Mouse (Mus musculus): ENCODE results near the gene P3h3. TPM values are rescaled to one million over a fixed set of nuclear protein-coding genes. Genes with fewer than 3 reads are reported as not detected.

P3h3 gene
- polyA plus RNA-seq (2014; fragmentation: Illumina TruSeq; extraction: RNeasy Lipid Tissue Mini Kit (QIAGEN cat#74804); ENCODE audit: low read depth, low replicate concordance): 0.93 TPM

DNA sequence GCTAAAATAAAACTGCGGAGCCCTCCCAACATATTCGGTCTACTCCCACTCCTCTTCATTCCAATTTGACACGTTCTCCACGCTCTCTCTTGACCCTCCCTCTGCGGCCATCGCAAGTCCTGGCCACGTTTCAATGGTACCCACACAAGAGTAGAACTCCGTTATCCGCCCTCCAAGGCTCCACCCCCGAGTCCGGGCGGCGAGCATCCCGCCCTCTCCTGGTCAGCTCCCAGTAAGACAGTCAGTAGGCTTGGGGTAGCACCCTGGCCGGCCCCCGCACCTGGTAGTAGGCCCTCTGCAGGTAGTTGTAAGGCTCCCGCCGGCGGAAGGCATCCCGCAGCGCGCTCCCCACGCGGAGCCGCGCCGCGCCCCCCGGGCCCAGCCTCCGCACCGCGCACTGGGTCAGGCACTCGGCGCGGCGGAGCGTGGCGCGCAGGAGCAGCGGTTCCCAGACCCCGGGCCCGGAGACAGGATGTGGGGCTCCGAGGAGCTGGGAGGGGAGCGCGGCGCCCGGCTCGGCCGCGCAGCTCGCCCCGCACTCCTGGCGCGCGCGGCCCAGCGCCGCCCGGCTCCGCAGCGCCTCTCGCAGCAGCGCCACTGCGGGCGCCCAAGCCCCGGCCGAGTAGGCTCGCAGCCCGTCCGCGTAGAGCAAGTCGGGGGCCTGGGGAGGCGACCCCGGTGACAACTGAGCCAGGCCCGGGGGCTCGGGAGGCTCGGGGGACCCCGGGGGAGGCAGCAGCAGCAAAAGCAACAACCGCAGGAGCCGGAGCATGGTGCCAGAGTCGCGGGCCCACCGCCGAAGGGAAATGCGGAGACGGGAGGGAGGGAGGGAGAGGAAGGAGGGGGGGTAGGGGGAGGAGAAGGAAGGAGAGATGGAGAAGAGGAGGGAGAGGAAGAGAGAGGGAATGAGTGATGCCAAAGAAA lies at the start of gene P3h3:
P3h3 (minus strand) TSS at position 837 of the 924 bp plus-strand sequence.

DNA sequence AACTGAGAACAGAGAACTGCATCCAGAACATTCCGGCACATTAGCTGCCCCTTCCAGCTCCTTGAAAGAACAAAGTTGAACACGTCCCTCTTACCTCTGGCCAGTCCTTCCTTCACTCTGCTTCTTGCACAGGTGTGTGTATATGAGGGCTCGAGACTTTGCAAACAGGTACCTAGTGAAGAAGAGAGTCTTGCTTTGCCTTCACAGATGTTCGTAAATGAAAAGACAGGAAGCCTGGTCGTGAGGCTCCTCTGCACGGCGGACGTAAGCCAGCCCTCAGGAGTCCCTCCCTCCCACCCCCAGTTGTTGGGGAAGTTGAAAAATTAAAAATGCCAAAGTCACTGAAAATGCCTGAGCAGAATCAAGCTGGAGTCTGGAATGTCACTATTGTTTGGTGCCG lies 30.4 kb upstream of the P3h3 start, which contains the start of gene Cd4:
Cd4 (minus strand) TSS at position 236 of the 400 bp plus-strand sequence.

DNA sequence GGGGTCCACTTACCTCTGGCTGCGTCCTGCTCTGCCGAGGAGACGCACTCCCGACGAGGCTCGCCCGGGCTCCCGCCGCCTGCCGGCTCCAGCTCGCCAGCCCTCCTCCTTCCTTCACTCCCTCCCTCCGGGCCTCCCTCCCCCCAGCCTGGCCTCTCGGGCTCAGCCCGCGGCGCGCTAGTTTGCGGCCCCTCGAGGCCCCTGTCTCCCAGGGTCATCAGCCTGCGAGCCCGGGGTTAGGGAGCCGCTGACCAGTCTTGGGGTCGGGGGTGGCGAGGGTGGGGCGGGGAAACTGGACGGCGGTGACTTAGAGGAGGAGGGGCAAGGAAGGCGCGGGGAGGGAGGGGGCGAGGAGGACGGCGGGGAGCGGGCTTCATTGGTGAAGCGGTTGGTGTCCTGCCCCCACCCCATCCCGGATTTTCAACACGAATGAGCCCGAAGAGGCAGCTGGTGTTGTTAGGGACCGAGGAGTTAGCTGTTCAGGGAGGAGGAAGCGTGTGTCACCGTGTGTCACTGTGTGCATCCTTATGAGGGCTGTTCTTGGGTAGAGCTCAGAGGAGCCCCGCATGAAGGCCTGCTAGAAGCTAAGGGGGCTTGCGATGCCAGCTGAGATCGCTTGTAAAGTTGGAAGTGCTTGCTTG lies 6.2 kb upstream of the P3h3 start, which contains the start of gene Gpr162:
Gpr162 (minus strand) TSS at position 326 of the 641 bp plus-strand sequence.

DNA sequence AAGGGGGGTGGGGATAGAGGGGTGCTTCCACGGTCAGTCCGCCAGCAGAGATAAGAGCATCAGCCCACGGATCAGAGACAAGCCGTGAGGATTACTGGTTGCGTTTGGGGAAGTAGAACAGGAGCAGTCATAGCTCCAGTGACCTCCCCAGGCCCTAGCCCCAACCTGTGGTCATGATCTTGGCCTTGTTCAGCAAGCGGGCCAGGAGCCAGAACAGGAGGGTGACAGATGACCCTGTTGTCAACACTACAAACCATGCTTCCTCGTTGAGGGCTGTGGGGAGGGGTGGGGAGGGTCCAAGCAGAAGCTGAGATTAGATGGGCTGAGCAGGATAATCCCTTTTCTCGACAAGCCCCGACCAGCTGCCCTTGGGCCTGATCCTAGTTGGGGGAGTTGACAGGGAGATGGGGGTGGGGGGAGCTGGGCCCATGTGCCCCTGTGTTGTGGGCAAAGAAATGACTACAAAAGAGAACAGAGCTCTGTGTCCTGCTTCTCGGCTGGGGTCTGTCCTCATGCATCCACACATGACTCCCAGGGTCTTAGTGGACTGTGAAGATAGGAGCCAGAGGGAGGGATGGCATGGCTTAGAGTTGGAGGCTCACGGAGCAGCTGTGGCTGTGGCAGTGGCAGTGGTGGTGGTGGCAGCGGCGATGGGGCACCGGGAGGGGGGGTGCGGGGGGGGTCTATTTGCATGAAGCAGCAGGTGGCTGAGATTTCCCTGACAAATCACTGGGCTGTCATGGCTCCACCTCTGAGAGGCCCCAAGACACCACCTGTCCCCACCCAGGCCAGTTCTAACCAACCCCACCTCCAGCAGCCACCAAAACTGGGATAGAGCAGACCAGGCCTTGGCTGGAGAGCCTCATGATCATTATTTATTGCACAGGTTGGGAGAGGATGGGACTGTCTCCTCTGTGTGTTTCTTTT lies 17.0 kb downstream of the P3h3 start, which contains the start of gene Gnb3:
Gnb3 (minus strand) TSS at position 35 of the 927 bp plus-strand sequence.

DNA sequence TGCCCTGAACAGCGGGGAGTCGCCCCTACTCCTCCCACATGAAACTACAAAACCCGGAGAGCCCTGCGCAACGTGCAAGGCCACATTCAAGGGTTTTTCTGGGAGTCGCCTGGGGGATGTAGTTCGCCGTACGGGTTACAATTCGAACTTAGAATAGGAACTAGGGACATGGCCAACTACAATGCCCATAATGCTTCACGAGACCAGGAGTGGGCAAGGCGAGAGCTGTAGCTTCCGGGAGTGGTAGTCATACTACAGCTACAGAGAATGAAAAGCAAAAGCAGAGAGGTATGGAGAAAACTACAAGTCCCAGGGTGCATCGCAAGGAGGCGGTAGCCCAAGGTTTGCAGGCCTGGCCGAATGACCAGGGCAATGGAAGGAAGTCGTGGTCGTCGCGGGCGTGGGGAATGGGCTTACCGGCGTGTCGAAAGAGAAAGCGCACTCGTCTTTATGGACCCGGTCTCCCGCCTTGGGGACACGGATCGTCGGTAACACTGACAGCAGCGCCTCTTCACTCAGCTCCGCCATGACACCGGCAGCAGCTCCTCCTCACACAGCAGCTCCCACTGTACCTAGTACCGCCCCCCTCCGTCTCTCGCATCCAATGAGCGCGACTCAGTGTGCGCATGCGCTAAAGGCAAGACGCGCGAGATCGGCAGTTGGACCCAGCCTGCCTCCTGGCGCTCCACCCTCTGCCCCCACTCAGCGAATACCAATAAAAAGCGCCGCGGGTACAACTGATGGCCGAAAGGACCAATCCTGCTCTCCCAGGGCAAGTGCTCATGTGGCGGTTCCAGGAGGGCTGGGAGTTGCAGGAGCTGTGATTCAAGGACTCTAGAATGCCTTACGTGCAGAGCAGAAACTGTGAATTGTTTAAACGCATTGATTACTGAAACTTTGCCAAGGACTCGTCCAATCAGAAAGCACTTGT lies 28.4 kb downstream of the P3h3 start, which contains the start of the genes Usp5 and Cdca3:
Usp5 (minus strand) TSS at position 617 of the 931 bp plus-strand sequence.
Cdca3 (plus strand) TSS at position 680 of the 931 bp plus-strand sequence.

GRCm38 (mm10) chr6:124813933-124814332 lies 43.6 kb downstream of the P3h3 start, which contains the start of gene Tpi1:
Tpi1 (minus strand) TSS chr6:124814296.

GRCm38 (mm10) chr6:124808358-124809012 lies 49.1 kb downstream of the P3h3 start, which contains the start of gene Spsb2:
Spsb2 (plus strand) TSS chr6:124808661.

Other genes starting within 250 kb of the P3h3 start
- 0.29 TPM for gene C1s2, start 221.7 kb downstream of the P3h3 start, polyA plus RNA-seq (2014; fragmentation: Illumina TruSeq; extraction: RNeasy Lipid Tissue Mini Kit (QIAGEN cat#74804); ENCODE audit: low read depth, low replicate concordance)
- 56.7 TPM for gene Lpcat3, start 194.7 kb downstream of the P3h3 start, polyA plus RNA-seq (2014; fragmentation: Illumina TruSeq; extraction: RNeasy Lipid Tissue Mini Kit (QIAGEN cat#74804); ENCODE audit: low read depth, low replicate concordance)
- 16.4 TPM for gene Emg1, start 145.6 kb downstream of the P3h3 start, polyA plus RNA-seq (2014; fragmentation: Illumina TruSeq; extraction: RNeasy Lipid Tissue Mini Kit (QIAGEN cat#74804); ENCODE audit: low read depth, low replicate concordance)
- gene Phb2, start 145.4 kb downstream of the P3h3 start, polyA plus RNA-seq (2014; fragmentation: Illumina TruSeq; extraction: RNeasy Lipid Tissue Mini Kit (QIAGEN cat#74804); ENCODE audit: low read depth, low replicate concordance): 35.9 TPM
- gene Ptpn6, start 119.0 kb downstream of the P3h3 start, polyA plus RNA-seq (2014; fragmentation: Illumina TruSeq; extraction: RNeasy Lipid Tissue Mini Kit (QIAGEN cat#74804); ENCODE audit: low read depth, low replicate concordance): 1.5 TPM
- gene Grcc10, start 116.4 kb downstream of the P3h3 start, polyA plus RNA-seq (2014; fragmentation: Illumina TruSeq; extraction: RNeasy Lipid Tissue Mini Kit (QIAGEN cat#74804); ENCODE audit: low read depth, low replicate concordance): 4.3 TPM
- not detected for gene Gm45234, start 101.7 kb downstream of the P3h3 start, polyA plus RNA-seq (2014; fragmentation: Illumina TruSeq; extraction: RNeasy Lipid Tissue Mini Kit (QIAGEN cat#74804); ENCODE audit: low read depth, low replicate concordance)
- 1.3 TPM for gene Atn1, start 101.2 kb downstream of the P3h3 start, polyA plus RNA-seq (2014; fragmentation: Illumina TruSeq; extraction: RNeasy Lipid Tissue Mini Kit (QIAGEN cat#74804); ENCODE audit: low read depth, low replicate concordance)
- gene Eno2, start 88.1 kb downstream of the P3h3 start, polyA plus RNA-seq (2014; fragmentation: Illumina TruSeq; extraction: RNeasy Lipid Tissue Mini Kit (QIAGEN cat#74804); ENCODE audit: low read depth, low replicate concordance): 2.2 TPM
- gene Lrrc23, start 78.0 kb downstream of the P3h3 start, polyA plus RNA-seq (2014; fragmentation: Illumina TruSeq; extraction: RNeasy Lipid Tissue Mini Kit (QIAGEN cat#74804); ENCODE audit: low read depth, low replicate concordance): not detected
- not detected for gene Spsb2, start 49.1 kb downstream of the P3h3 start, polyA plus RNA-seq (2014; fragmentation: Illumina TruSeq; extraction: RNeasy Lipid Tissue Mini Kit (QIAGEN cat#74804); ENCODE audit: low read depth, low replicate concordance)
- 34.6 TPM for gene Tpi1, start 43.5 kb downstream of the P3h3 start, polyA plus RNA-seq (2014; fragmentation: Illumina TruSeq; extraction: RNeasy Lipid Tissue Mini Kit (QIAGEN cat#74804); ENCODE audit: low read depth, low replicate concordance)
- gene Usp5, start 28.3 kb downstream of the P3h3 start, polyA plus RNA-seq (2014; fragmentation: Illumina TruSeq; extraction: RNeasy Lipid Tissue Mini Kit (QIAGEN cat#74804); ENCODE audit: low read depth, low replicate concordance): 34.7 TPM
- gene Cdca3, start 28.2 kb downstream of the P3h3 start, polyA plus RNA-seq (2014; fragmentation: Illumina TruSeq; extraction: RNeasy Lipid Tissue Mini Kit (QIAGEN cat#74804); ENCODE audit: low read depth, low replicate concordance): 1.5 TPM
- gene Gnb3, start 17.5 kb downstream of the P3h3 start, polyA plus RNA-seq (2014; fragmentation: Illumina TruSeq; extraction: RNeasy Lipid Tissue Mini Kit (QIAGEN cat#74804); ENCODE audit: low read depth, low replicate concordance): 0.35 TPM
- not detected for gene Gpr162, start 6.2 kb upstream of the P3h3 start, polyA plus RNA-seq (2014; fragmentation: Illumina TruSeq; extraction: RNeasy Lipid Tissue Mini Kit (QIAGEN cat#74804); ENCODE audit: low read depth, low replicate concordance)
- gene Cd4, start 30.5 kb upstream of the P3h3 start, polyA plus RNA-seq (2014; fragmentation: Illumina TruSeq; extraction: RNeasy Lipid Tissue Mini Kit (QIAGEN cat#74804); ENCODE audit: low read depth, low replicate concordance): 0.29 TPM
- 0.29 TPM for gene Lag3, start 54.0 kb upstream of the P3h3 start, polyA plus RNA-seq (2014; fragmentation: Illumina TruSeq; extraction: RNeasy Lipid Tissue Mini Kit (QIAGEN cat#74804); ENCODE audit: low read depth, low replicate concordance)
- 243 TPM for gene Ptms, start 62.4 kb upstream of the P3h3 start, polyA plus RNA-seq (2014; fragmentation: Illumina TruSeq; extraction: RNeasy Lipid Tissue Mini Kit (QIAGEN cat#74804); ENCODE audit: low read depth, low replicate concordance)
- 12.2 TPM for gene Mlf2, start 73.6 kb upstream of the P3h3 start, polyA plus RNA-seq (2014; fragmentation: Illumina TruSeq; extraction: RNeasy Lipid Tissue Mini Kit (QIAGEN cat#74804); ENCODE audit: low read depth, low replicate concordance)
- 32.9 TPM for gene Cops7a, start 107.8 kb upstream of the P3h3 start, polyA plus RNA-seq (2014; fragmentation: Illumina TruSeq; extraction: RNeasy Lipid Tissue Mini Kit (QIAGEN cat#74804); ENCODE audit: low read depth, low replicate concordance)
- not detected for gene Pianp, start 138.9 kb upstream of the P3h3 start, polyA plus RNA-seq (2014; fragmentation: Illumina TruSeq; extraction: RNeasy Lipid Tissue Mini Kit (QIAGEN cat#74804); ENCODE audit: low read depth, low replicate concordance)
- 17.4 TPM for gene Zfp384, start 151.4 kb upstream of the P3h3 start, polyA plus RNA-seq (2014; fragmentation: Illumina TruSeq; extraction: RNeasy Lipid Tissue Mini Kit (QIAGEN cat#74804); ENCODE audit: low read depth, low replicate concordance)
- 18.3 TPM for gene Ing4, start 182.0 kb upstream of the P3h3 start, polyA plus RNA-seq (2014; fragmentation: Illumina TruSeq; extraction: RNeasy Lipid Tissue Mini Kit (QIAGEN cat#74804); ENCODE audit: low read depth, low replicate concordance)
- gene Acrbp, start 191.9 kb upstream of the P3h3 start, polyA plus RNA-seq (2014; fragmentation: Illumina TruSeq; extraction: RNeasy Lipid Tissue Mini Kit (QIAGEN cat#74804); ENCODE audit: low read depth, low replicate concordance): not detected
- not detected for gene Lpar5, start 210.2 kb upstream of the P3h3 start, polyA plus RNA-seq (2014; fragmentation: Illumina TruSeq; extraction: RNeasy Lipid Tissue Mini Kit (QIAGEN cat#74804); ENCODE audit: low read depth, low replicate concordance)
- gene Chd4, start 238.2 kb upstream of the P3h3 start, polyA plus RNA-seq (2014; fragmentation: Illumina TruSeq; extraction: RNeasy Lipid Tissue Mini Kit (QIAGEN cat#74804); ENCODE audit: low read depth, low replicate concordance): 75.2 TPM